Mouse (Mus musculus) C2C12 (cell line): Measurements from ENCODE around the gene Cyp3a59. TPM values are rescaled to one million over a fixed set of nuclear protein-coding genes. Genes with fewer than 3 reads are reported as not detected.
"Not testable (repeated sequence)": the region's sequence is repeated elsewhere in the genome, so short reads cannot be mapped to it uniquely, and the experiment has no call there.

Experiments used
- H3K27me3 ChIP-seq: one replicate; pipeline ENCODE4 v1.6.1; 2011; ENCODE audit not compliant: control insufficient read depth, insufficient read depth, insufficient read length
- H3K36me3 ChIP-seq: one replicate; pipeline ENCODE4 v1.6.1; 2011; ENCODE audit not compliant: control insufficient read depth, insufficient read depth
- H3K4me3 ChIP-seq: one replicate; pipeline ENCODE4 v1.5.1; 2011; ENCODE audit warnings: mild to moderate bottlenecking, control low read depth; ENCODE audit not compliant: poor library complexity, insufficient read depth, severe bottlenecking
- H3K79me2 ChIP-seq: one replicate; pipeline ENCODE4 v1.6.1; 2011; ENCODE audit not compliant: control insufficient read depth, insufficient read depth
- H3K79me3 ChIP-seq: one replicate; pipeline ENCODE4 v1.6.1; 2011; ENCODE audit warnings: low read depth, control low read depth
- H3ac ChIP-seq: one replicate; pipeline ENCODE3; 2011; ENCODE audit warnings: low read depth; ENCODE audit not compliant: control insufficient read depth, insufficient read length
- CEBPB ChIP-seq: IDR thresholded peaks from one replicate; pipeline ENCODE4 v1.6.1; 2011; ENCODE audit warnings: low read depth, mild to moderate bottlenecking, control low read depth, moderate library complexity
- CTCF ChIP-seq: IDR thresholded peaks from one replicate; pipeline ENCODE4 v1.5.1; 2011; ENCODE audit not compliant: control insufficient read depth, insufficient read depth, insufficient read length
- FOSL1 ChIP-seq: IDR thresholded peaks from one replicate; pipeline ENCODE4 v1.8.0; 2011; ENCODE audit warnings: mild to moderate bottlenecking, low read length; ENCODE audit not compliant: poor library complexity, insufficient read depth, severe bottlenecking
- MAX ChIP-seq: IDR thresholded peaks from one replicate; pipeline ENCODE4 v1.6.1; 2011; ENCODE audit warnings: mild to moderate bottlenecking, control low read depth
- MYOD1 ChIP-seq: IDR thresholded peaks from one replicate; pipeline ENCODE4 v1.6.1; 2011; ENCODE audit warnings: low read depth; ENCODE audit not compliant: control insufficient read depth, insufficient read length
- MYOG ChIP-seq: IDR thresholded peaks from one replicate; pipeline ENCODE4 v1.6.1; 2011; ENCODE audit not compliant: control insufficient read depth, insufficient read length; ENCODE audit errors: extremely low read depth
- USF1 ChIP-seq: IDR thresholded peaks from one replicate; pipeline ENCODE4 v1.6.1; 2011; ENCODE audit warnings: low read depth, mild to moderate bottlenecking, control low read depth, moderate library complexity
- long read RNA-seq, 2 experiments: library from polyadenylated mRNA; unstranded; transcript quantifications; one replicate each; pipeline ENCODE4 v2.0.0; 2019 to 2020
- polyA plus RNA-seq: library from polyadenylated mRNA; unstranded; fragments of >200 nt; fragmentation: generic; extraction: Trizol; gene quantifications from one replicate; pipeline ENCODE4 v1.2.1, GENCODE M21; 2012; ENCODE audit warnings: missing spikeins

The Cyp3a59 gene
- polyA plus RNA-seq: not detected
- long read RNA-seq, experiment 1: 0 reads
- long read RNA-seq, experiment 2: 0 reads

- not testable (repeated sequence) for H3K79me2 ChIP-seq, H3ac ChIP-seq, H3K27me3 ChIP-seq
Observed at GRCm38 (mm10) chr5:146078945-146079344, at the start of gene Cyp3a59. Gene Cyp3a59, plus strand, starts transcription at chr5:146079257.

GRCm38 (mm10) chr5:146070099-146070498, 9.0 kb upstream of the Cyp3a59 start:
- Histone ChIP-seq H3K27me3 (no peaks in the 10 kb centered on the region), H3K79me3 (no peaks in the 10 kb centered on the region), H3ac (no peak overlapping the region), H3K79me2 (no peaks in the 10 kb centered on the region), H3K4me3 (no peak overlapping the region), H3K36me3 (no peaks in the 10 kb centered on the region)
- TF ChIP-seq CTCF: no peak
- TF ChIP-seq MYOG: no peak
- no peak for TF ChIP-seq MYOD1
- no peak for TF ChIP-seq FOSL1
- no peak for TF ChIP-seq MAX
- TF ChIP-seq USF1: no peak

More at GRCm38 (mm10) chr5:146078945-146079344, at the start of gene Cyp3a59:
- not testable (repeated sequence) for H3K4me3 ChIP-seq, H3K36me3 ChIP-seq, H3K79me3 ChIP-seq

- no peaks in the 10 kb centered on the region for H3K79me2 ChIP-seq
- H3K36me3 ChIP-seq: no peaks in the 10 kb centered on the region
- TF ChIP-seq MYOD1 (no peak), USF1 (no peak), FOSL1 (no peak), CTCF (no peak), MYOG (no peak), MAX (no peak), CEBPB (no peak)
- no peak overlapping the region for H3K4me3 ChIP-seq
- H3K27me3 ChIP-seq: no peaks in the 10 kb centered on the region
- H3ac ChIP-seq: no peak overlapping the region
- no peaks in the 10 kb centered on the region for H3K79me3 ChIP-seq
Observed at GRCm38 (mm10) chr5:146147903-146148302, 68.8 kb downstream of the Cyp3a59 start.

- no peak for TF ChIP-seq MAX
- TF ChIP-seq CTCF: no peak
- TF ChIP-seq MYOD1: no peak
- TF ChIP-seq MYOG: no peak
- no peak for TF ChIP-seq FOSL1
- no peak for TF ChIP-seq CEBPB
- TF ChIP-seq USF1: no peak
- H3ac ChIP-seq: no peak overlapping the region
- no peaks in the 10 kb centered on the region for H3K27me3 ChIP-seq
- H3K79me2 ChIP-seq: no peaks in the 10 kb centered on the region
- no peaks in the 10 kb centered on the region for H3K36me3 ChIP-seq
- no peak overlapping the region for H3K4me3 ChIP-seq
- no peaks in the 10 kb centered on the region for H3K79me3 ChIP-seq
Observed at GRCm38 (mm10) chr5:146150454-146150853, 71.4 kb downstream of the Cyp3a59 start.

- H3K36me3 ChIP-seq, H3K4me3 ChIP-seq, H3K79me3 ChIP-seq, H3K79me2 ChIP-seq, H3K27me3 ChIP-seq, H3ac ChIP-seq: not testable (repeated sequence)
Observed at GRCm38 (mm10) chr5:146158326-146158725, 79.3 kb downstream of the Cyp3a59 start.

DNA sequence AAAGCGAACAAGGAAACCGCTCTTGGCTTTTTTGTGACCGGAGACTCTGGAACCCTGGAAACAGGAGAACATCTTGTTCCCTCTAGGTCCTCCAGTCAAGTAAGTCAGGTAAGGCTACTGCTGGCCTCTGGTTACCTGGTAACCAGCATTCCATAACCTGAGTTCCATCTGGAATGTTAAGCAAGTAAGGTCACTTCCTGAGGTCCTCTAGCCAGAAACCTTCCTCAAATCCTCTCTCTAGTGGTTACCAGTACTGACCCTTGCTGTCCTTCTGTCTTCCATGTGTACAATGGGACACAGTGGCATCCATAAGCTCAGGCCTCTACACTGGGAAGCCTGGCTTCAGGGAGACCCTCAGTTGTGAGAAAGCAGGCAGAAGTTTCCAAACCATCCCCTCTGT, 81.4 kb downstream of the Cyp3a59 start, which contains the start of gene Gm5565:
Gm5565 (minus strand) TSS at position 101 of the 400 bp plus-strand sequence.
- not testable (repeated sequence) for H3K79me2 ChIP-seq, H3K79me3 ChIP-seq, H3K4me3 ChIP-seq, H3ac ChIP-seq, H3K27me3 ChIP-seq, H3K36me3 ChIP-seq

Other genes starting within 250 kb of the Cyp3a59 start
- gene Cyp3a11, start 199.3 kb upstream of the Cyp3a59 start, polyA plus RNA-seq: not detected
- not detected for gene Cyp3a25, start 69.6 kb upstream of the Cyp3a59 start, polyA plus RNA-seq
- gene Gm5565, start 81.3 kb downstream of the Cyp3a59 start, polyA plus RNA-seq: not detected
- not detected for gene Gm6309, start 91.5 kb downstream of the Cyp3a59 start, polyA plus RNA-seq
- gene 1700001J03Rik, start 106.0 kb downstream of the Cyp3a59 start, polyA plus RNA-seq: not detected
- 14.7 TPM for gene Rnf6, start 142.3 kb downstream of the Cyp3a59 start, polyA plus RNA-seq
- 19.5 TPM for gene Cdk8, start 152.0 kb downstream of the Cyp3a59 start, polyA plus RNA-seq